Mouse (Mus musculus): Measurements from ENCODE around the gene Acer2.

The Acer2 gene

GRCm38 (mm10) chr4:86957576-86958411, 83.6 kb downstream of the Acer2 start:
- peak; percentile 51 for DNase-seq

DNA sequence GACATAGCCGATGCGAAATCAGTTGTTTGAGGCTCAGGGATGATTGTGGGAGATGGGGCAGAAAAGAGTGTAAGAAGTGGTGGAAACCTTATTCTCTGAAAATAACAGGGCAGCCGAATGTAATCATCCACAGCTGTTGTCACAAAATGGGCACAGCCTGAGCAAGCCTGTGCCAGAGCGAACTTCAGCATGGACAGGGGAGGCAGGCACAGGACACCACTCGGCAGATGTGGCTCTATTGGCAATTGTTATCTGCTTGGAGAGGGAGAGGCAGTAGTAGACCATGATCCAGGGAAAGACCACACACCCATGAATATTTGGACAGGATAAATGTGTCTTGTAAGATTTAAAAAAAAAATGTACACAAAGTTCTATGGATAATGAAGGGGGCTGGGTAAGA, 103.1 kb downstream of the Acer2 start:
- DNase-seq, result peak; percentile 4

Data from lung, postnatal 36 days (tissue).